Mouse (Mus musculus) CH12.LX (cell line): ENCODE measurements at regions not wholly inside any gene's neighbourhood (a gene's known extent, or its start where the extent isn't known, plus 50 kb on each side); places are given as distances from the start of the nearest gene placed in this dataset.

Experiments used
- CTCF ChIP-seq, 2 experiments: IDR thresholded peaks in 1 of 2; conservative IDR thresholded peaks in 1 of 2; 2 replicates each; pipeline ENCODE4 v1.5.1; 2011 to 2012; ENCODE audit warnings: low read depth in 2 of 2, low read length in 2 of 2, improper control_type of control experiment in 1 of 2, inconsistent platforms in 1 of 2, mild to moderate bottlenecking in 1 of 2, moderate library complexity in 1 of 2
- E2F4 ChIP-seq: IDR thresholded peaks from 2 replicates; pipeline ENCODE4 v1.6.1; 2011; ENCODE audit warnings: low read depth, low read length, improper control_type of control experiment; ENCODE audit not compliant: insufficient replicate concordance
- MAX ChIP-seq: IDR thresholded peaks from 2 replicates; pipeline ENCODE4 v1.6.1; 2011; ENCODE audit warnings: low read length, improper control_type of control experiment
- MYC ChIP-seq: IDR thresholded peaks from 2 replicates; pipeline ENCODE4 v1.6.1; 2011; ENCODE audit warnings: low read depth, mild to moderate bottlenecking, improper control_type of control experiment, low read length
- POLR2A ChIP-seq: IDR thresholded peaks from 2 replicates; pipeline ENCODE4 v1.6.1; 2011; ENCODE audit warnings: low read depth, mild to moderate bottlenecking, improper control_type of control experiment, low read length
- TBP ChIP-seq: conservative IDR thresholded peaks from 2 replicates; pipeline ENCODE4 v1.6.1; 2011; ENCODE audit warnings: low read depth, low read length, improper control_type of control experiment
- ZC3H11A ChIP-seq: IDR thresholded peaks from 2 replicates; pipeline ENCODE4 v1.6.1; 2012; ENCODE audit warnings: low read depth, mild to moderate bottlenecking, inconsistent platforms, low read length, improper control_type of control experiment
- ZMIZ1 ChIP-seq: IDR thresholded peaks from 2 replicates; pipeline ENCODE4 v1.6.1; 2012; ENCODE audit warnings: low read depth, mild to moderate bottlenecking, inconsistent platforms, low read length, improper control_type of control experiment
- ZNF384 ChIP-seq: IDR thresholded peaks from 2 replicates; pipeline ENCODE4 v1.6.1; 2012; ENCODE audit warnings: low read depth, low read length, improper control_type of control experiment, inconsistent platforms

GRCm38 (mm10) chr5:67521423-67521912 is 86.2 kb upstream of the Shisa3 start:
- TF ChIP-seq ZMIZ1: no peak
- TF ChIP-seq POLR2A: no peak
- no peak for TF ChIP-seq ZNF384
- TF ChIP-seq E2F4: no peak
- no peak for TF ChIP-seq MYC
- no peak for TF ChIP-seq CTCF (conservative IDR thresholded peaks at IDR 0.05 in 1 of 2, IDR thresholded peaks at IDR 0.05 in 1 of 2; ENCODE audit: low read depth in 2 of 2, low read length in 2 of 2)
- no peak for TF ChIP-seq ZC3H11A
- no peak for TF ChIP-seq TBP
- TF ChIP-seq MAX: no peak
